Comparison of ENCODE assay signal across 7 mouse cellular contexts in genomic region chr14:18303262-18303661, GRCm38 (mm10). TPM values are rescaled to one million over a fixed set of nuclear protein-coding genes. Genes with fewer than 3 reads are reported as not detected.
A peak's percentile ranks its signal among the peaks of the same experiment; 100 is the strongest.
DNase-seq lines count a peak whose midpoint lies in the region; ATAC-seq and TF ChIP-seq lines count a peak whose summit lies in the region.

No protein-coding gene starts in this region.

- 66% methylated on average over 4 of the region's 4 CpGs for WGBS in midbrain, postnatal 0 days
- WGBS in midbrain, embryonic 13.5 days, result 91% methylated on average over 4 of the region's 4 CpGs

- H3K9ac ChIP-seq in midbrain, postnatal 0 days (replicated peaks; ENCODE audit: low read length, poor library complexity, severe bottlenecking), result no peak overlapping the region
- H3K9ac ChIP-seq in midbrain, embryonic 13.5 days (replicated peaks), result no peak overlapping the region

- H3K27ac ChIP-seq in midbrain, postnatal 0 days (ENCODE audit: low read depth, low read length), result no peak overlapping the region
- no peak overlapping the region for H3K27ac ChIP-seq in midbrain, embryonic 13.5 days

- peak; percentile 58; the same call in 1 of the 2 replicates for ATAC-seq in midbrain, postnatal 0 days (ENCODE audit: low FRiP score)
- no peak for ATAC-seq in midbrain, embryonic 13.5 days

- peak; percentile 63 for DNase-seq in midbrain, postnatal 0 days (ENCODE audit: low spot score)
- DNase-seq in frontal cortex, postnatal 36 days (ENCODE audit: low spot score in 2 of 2), result peak; percentile 73 to 81
- peak; percentile 47 to 66 for DNase-seq in layer of hippocampus, adult 18-20 months (ENCODE audit: low spot score in 2 of 2)
- DNase-seq in right cerebral cortex, postnatal 36 days (ENCODE audit: low spot score in 2 of 2), result peak; percentile 67 to 82
- no peak for DNase-seq in embryo, embryonic 10 days (ENCODE audit: low spot score)
- no peak for DNase-seq in liver

- TF ChIP-seq CTCF in midbrain, postnatal 0 days (IDR thresholded peaks at IDR 0.05), result no peak

- no peak overlapping the region for H3K4me2 ChIP-seq in midbrain, postnatal 0 days (ENCODE audit: low read depth, low read length, poor library complexity, severe bottlenecking)
- H3K4me2 ChIP-seq in midbrain, embryonic 13.5 days (replicated peaks), result no peak overlapping the region

- no peak overlapping the region for H3K4me3 ChIP-seq in midbrain, postnatal 0 days (ENCODE audit: low read depth, low read length)
- H3K4me3 ChIP-seq in midbrain, embryonic 13.5 days (replicated peaks), result no peak overlapping the region

- 0 out of 2 replicates have a peak, but pooled peaks cover 2% of the 10 kb centered on the region for H3K36me3 ChIP-seq in midbrain, postnatal 0 days (ENCODE audit: insufficient read depth, low read length)
- H3K36me3 ChIP-seq in midbrain, embryonic 13.5 days, result peaks cover 14% of the 10 kb centered on the region; the same call in 1 of the 2 replicates

- H3K9me3 ChIP-seq in midbrain, postnatal 0 days (ENCODE audit: low read length), result no peaks in the 10 kb centered on the region
- no peaks in the 10 kb centered on the region for H3K9me3 ChIP-seq in midbrain, embryonic 13.5 days

- H3K27me3 ChIP-seq in midbrain, postnatal 0 days (ENCODE audit: insufficient read depth, low read length), result no peaks in the 10 kb centered on the region
- H3K27me3 ChIP-seq in midbrain, embryonic 13.5 days, result no peaks in the 10 kb centered on the region

- no peaks in the 10 kb centered on the region for H3K4me1 ChIP-seq in midbrain, postnatal 0 days (ENCODE audit: insufficient read depth, low read length)
- H3K4me1 ChIP-seq in midbrain, embryonic 13.5 days (replicated peaks), result peaks cover 15% of the 10 kb centered on the region

RNA-seq across cellular contexts. Expression of gene Ube2e1, which starts 28.4 kb away (rescaled TPM):
- 45.1 and 45.7 TPM in 2 replicates for total RNA-seq in midbrain, postnatal 0 days (2014; rRNA removed)
- polyA plus RNA-seq in midbrain, postnatal 0 days (2015; fragmentation: Nextera tagmentation; extraction: Ambion mirVana), result 152 TPM in 2 replicates
- 219 TPM in 2 replicates for polyA plus RNA-seq in midbrain, embryonic 13.5 days (2015; fragmentation: Nextera tagmentation; extraction: Ambion mirVana)
- 100 to 1,000 TPM; 122 to 124 TPM for total RNA-seq in layer of hippocampus, adult 18-20 months (2021)

RNA-seq across cellular contexts. Expression of gene Rpl15, which starts 32.1 kb away (rescaled TPM):
- total RNA-seq in midbrain, postnatal 0 days (2014; rRNA removed), result 558 and 568 TPM in 2 replicates
- polyA plus RNA-seq in midbrain, postnatal 0 days (2015; fragmentation: Nextera tagmentation; extraction: Ambion mirVana), result 287 and 293 TPM in 2 replicates
- 322 and 334 TPM in 2 replicates for polyA plus RNA-seq in midbrain, embryonic 13.5 days (2015; fragmentation: Nextera tagmentation; extraction: Ambion mirVana)
- total RNA-seq in layer of hippocampus, adult 18-20 months (2021), result 100 to 1,000 TPM; 368 to 388 TPM

RNA-seq across cellular contexts. Expression of gene Nkiras1, which starts 32.3 kb away (rescaled TPM):
- 24.4 and 27.0 TPM in 2 replicates for total RNA-seq in midbrain, postnatal 0 days (2014; rRNA removed)
- polyA plus RNA-seq in midbrain, postnatal 0 days (2015; fragmentation: Nextera tagmentation; extraction: Ambion mirVana), result 61.2 and 65.3 TPM in 2 replicates
- polyA plus RNA-seq in midbrain, embryonic 13.5 days (2015; fragmentation: Nextera tagmentation; extraction: Ambion mirVana), result 32.2 and 32.8 TPM in 2 replicates
- total RNA-seq in layer of hippocampus, adult 18-20 months (2021), result 10 to 100 TPM; 84.1 to 84.5 TPM

Comparison
In these comparisons a context has a peak if more than half of its experiments do, and no peak if none do; other contexts are left out.
1. DNase-seq: peak in midbrain, postnatal 0 days (single experiment), frontal cortex, postnatal 36 days (2 of 2), layer of hippocampus, adult 18-20 months (2 of 2) and right cerebral cortex, postnatal 36 days (2 of 2); none in embryo, embryonic 10 days (single experiment) and liver (single experiment).